Mouse (Mus musculus): ENCODE results near the gene Cnksr3.

Cnksr3 gene

DNA sequence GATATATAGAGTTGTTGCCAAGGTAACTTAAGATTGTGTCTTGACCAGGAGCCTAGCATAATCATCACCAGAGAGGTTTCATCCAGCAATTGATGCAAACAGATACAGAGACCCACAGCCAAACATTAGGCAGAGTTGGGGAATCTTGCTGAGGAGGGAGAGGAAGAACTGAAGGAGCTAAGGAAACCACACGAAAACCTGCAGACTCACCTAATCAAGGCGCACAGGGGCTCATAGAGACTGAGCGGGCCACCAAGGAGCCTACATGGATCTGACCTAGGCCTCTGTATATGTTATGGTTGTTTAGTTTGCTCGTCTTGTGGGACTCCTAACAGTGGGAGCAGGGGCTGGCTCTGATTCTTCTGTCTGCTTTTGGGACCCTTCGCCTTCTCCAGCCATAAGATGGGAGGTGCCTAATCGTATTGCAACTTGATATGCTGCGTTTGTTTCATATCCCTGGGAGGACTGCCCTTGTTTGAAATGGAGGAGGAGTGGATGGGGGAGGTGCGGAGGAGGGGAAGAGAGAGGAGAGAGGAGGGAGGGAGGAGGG, 135.3 kb downstream of the Cnksr3 start:
- no peak for DNase-seq (ENCODE audit: low read depth)

- DNase-seq (ENCODE audit: low read depth), result peak; percentile 69
Observed at GRCm38 (mm10) chr10:7076201-7076600, 135.8 kb downstream of the Cnksr3 start.

GRCm38 (mm10) chr10:7075661-7076060, 136.4 kb downstream of the Cnksr3 start:
- no peak for DNase-seq (ENCODE audit: low read depth)

GRCm38 (mm10) chr10:7074231-7074630, 137.8 kb downstream of the Cnksr3 start:
- no peak for DNase-seq (ENCODE audit: low read depth)

GRCm38 (mm10) chr10:7070924-7071323, 141.1 kb downstream of the Cnksr3 start:
- DNase-seq (ENCODE audit: low read depth), result no peak

DNA sequence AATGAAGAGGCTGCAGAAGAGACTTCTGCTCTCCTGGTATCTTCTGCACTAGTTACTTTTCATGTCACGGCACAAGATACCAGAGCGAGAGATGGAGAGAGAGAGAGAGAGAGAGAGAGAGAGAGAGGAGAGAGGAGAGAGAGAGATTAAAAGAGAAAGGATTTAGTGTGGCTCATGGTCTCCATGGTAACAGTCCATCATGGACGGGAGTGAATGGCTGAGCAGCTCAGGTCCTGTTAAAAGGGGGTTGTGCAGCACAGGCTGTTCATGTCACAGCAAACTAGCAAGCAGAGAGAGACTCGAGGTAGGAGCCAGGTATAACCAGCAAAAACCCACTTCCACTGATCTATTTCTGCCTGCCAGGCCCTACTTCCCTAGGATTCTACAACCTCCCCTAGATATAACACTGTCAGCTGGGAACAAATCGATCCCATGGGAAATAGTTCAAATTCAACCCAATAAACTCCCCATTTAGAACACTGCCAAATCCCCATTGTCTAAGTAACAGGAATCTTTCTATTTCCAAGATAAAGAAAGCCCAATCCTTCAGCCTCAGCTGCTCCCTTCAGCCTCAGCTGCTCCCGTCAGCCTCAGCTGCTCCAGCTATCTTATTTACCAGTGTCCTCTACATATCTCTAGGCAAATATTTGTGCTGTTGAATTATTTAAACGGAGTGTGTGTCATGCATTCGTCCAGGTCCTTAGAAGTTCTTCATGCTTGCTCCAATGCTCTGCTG, 141.8 kb downstream of the Cnksr3 start:
- no peak for DNase-seq (ENCODE audit: low read depth)

DNA sequence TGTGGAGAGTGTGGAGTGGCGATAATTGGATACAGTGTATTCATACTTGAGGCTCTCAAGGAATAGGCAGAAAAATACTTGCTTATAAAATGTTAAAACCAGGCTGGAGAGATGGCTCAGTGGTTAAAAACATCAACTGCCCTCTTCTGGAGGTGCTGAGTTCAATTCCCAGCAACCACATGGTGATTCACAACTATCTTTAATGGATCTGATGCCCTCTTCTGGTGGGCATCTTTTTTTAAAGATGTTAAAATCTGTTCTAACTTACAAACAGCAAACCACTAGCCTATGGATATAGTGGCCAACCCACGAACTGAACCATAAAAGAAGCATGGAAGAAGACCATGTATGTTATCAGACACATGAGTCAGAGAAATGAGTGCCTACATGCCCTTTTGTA, 142.9 kb downstream of the Cnksr3 start:
- DNase-seq (ENCODE audit: low read depth), result peak; percentile 13
